Mouse (Mus musculus) left cerebral cortex, adult 9 months (tissue): ENCODE data around the gene She.
"Not testable (repeated sequence)": the region's sequence is repeated elsewhere in the genome, so short reads cannot be mapped to it uniquely, and the experiment has no call there.

ENCODE experiments used
- DNase-seq, 2 experiments: peaks; one replicate each; pipeline ENCODE4 v3.0.0; 2022; ENCODE audit warnings: low spot score in 2 of 2

She gene

GRCm38 (mm10) chr3:89863276-89863675 lies 32.1 kb downstream of the She start:
- not testable (repeated sequence) for DNase-seq

GRCm38 (mm10) chr3:89863716-89864509 lies 32.7 kb downstream of the She start:
- no peak for DNase-seq

- no peak for DNase-seq
Observed at GRCm38 (mm10) chr3:89865020-89865419, 33.9 kb downstream of the She start.

GRCm38 (mm10) chr3:89865764-89866163 lies 34.6 kb downstream of the She start:
- no peak for DNase-seq

- DNase-seq, result no peak
Observed at GRCm38 (mm10) chr3:89867651-89868050, 36.5 kb downstream of the She start.

GRCm38 (mm10) chr3:89868357-89868756 lies 37.2 kb downstream of the She start:
- no peak for DNase-seq

GRCm38 (mm10) chr3:89868956-89869355 lies 37.8 kb downstream of the She start:
- no peak for DNase-seq

GRCm38 (mm10) chr3:89869556-89869955 lies 38.4 kb downstream of the She start:
- DNase-seq, result no peak

GRCm38 (mm10) chr3:89870472-89871271 lies 39.5 kb downstream of the She start:
- DNase-seq, result no peak

GRCm38 (mm10) chr3:89871339-89871914 lies 40.3 kb downstream of the She start:
- no peak for DNase-seq

GRCm38 (mm10) chr3:89872209-89872608 lies 41.0 kb downstream of the She start:
- no peak for DNase-seq

GRCm38 (mm10) chr3:89872684-89873083 lies 41.5 kb downstream of the She start:
- no peak for DNase-seq

GRCm38 (mm10) chr3:89874076-89874475 lies 42.9 kb downstream of the She start:
- no peak for DNase-seq

- no peak for DNase-seq
Observed at GRCm38 (mm10) chr3:89875021-89875420, 43.9 kb downstream of the She start.

GRCm38 (mm10) chr3:89875781-89876180 lies 44.6 kb downstream of the She start:
- DNase-seq, result no peak

- DNase-seq, result no peak
Observed at GRCm38 (mm10) chr3:89876469-89876868, 45.3 kb downstream of the She start.

- no peak for DNase-seq
Observed at GRCm38 (mm10) chr3:89877129-89877528, 46.0 kb downstream of the She start.

GRCm38 (mm10) chr3:89878456-89878855 lies 47.3 kb downstream of the She start:
- no peak for DNase-seq

GRCm38 (mm10) chr3:89879326-89879725 lies 48.2 kb downstream of the She start:
- DNase-seq, result no peak

GRCm38 (mm10) chr3:89880036-89880851 lies 49.1 kb downstream of the She start:
- no peak for DNase-seq

GRCm38 (mm10) chr3:89882556-89883181 lies 51.5 kb downstream of the She start:
- no peak for DNase-seq
